Mouse (Mus musculus) olfactory bulb, adult 2 months (tissue): ENCODE measurements around the gene B4galt5. TPM values are rescaled to one million over a fixed set of nuclear protein-coding genes. Genes with fewer than 3 reads are reported as not detected.

Experiments used
- H3K27ac ChIP-seq: fragments of 200-500 bp; 2 replicates; pipeline ENCODE4 v1.5.1; 2012; ENCODE audit warnings: low read depth, low read length; ENCODE audit not compliant: insufficient read depth
- H3K4me1 ChIP-seq: fragments of 200-500 bp; 2 replicates; pipeline ENCODE4 v1.6.1; 2012; ENCODE audit warnings: low read length; ENCODE audit not compliant: control insufficient read depth, insufficient read depth
- H3K4me3 ChIP-seq: fragments of 200-500 bp; 2 replicates; pipeline ENCODE4 v1.5.1; 2012; ENCODE audit warnings: mild to moderate bottlenecking, low read depth, low read length, moderate library complexity; ENCODE audit not compliant: insufficient read depth
- CTCF ChIP-seq: fragments of 200-500 bp; IDR thresholded peaks from 2 replicates; pipeline ENCODE4 v1.5.1; 2012; ENCODE audit warnings: low read depth, mild to moderate bottlenecking, low read length, moderate library complexity; ENCODE audit not compliant: insufficient read depth
- POLR2A ChIP-seq: fragments of 200-500 bp; IDR thresholded peaks from 2 replicates; pipeline ENCODE4 v1.6.1; 2012; ENCODE audit warnings: mild to moderate bottlenecking, low read depth, low read length, moderate library complexity; ENCODE audit not compliant: insufficient read depth
- WGBS: fragments of 180-500 bp; shearing (Covaris S2); methylation state at CpG from one replicate; pipeline ENCODE4 v1.1.7; 2018; 5-methylcytosine and 5-hydroxymethylcytosine counted together
- polyA plus RNA-seq: library from polyadenylated mRNA; stranded (reverse); fragments of >200 nt; gene quantifications from 2 replicates; pipeline ENCODE4 v1.2.4, GENCODE M21; 2012; ENCODE audit warnings: low replicate concordance; ENCODE audit not compliant: missing spikeins, insufficient read depth, insufficient read length

The B4galt5 gene
- polyA plus RNA-seq, 1 experiment: not detected

- no peak for TF ChIP-seq CTCF
- no peak for TF ChIP-seq POLR2A
- no peak overlapping the region for H3K27ac ChIP-seq
- H3K4me3 ChIP-seq: no peak overlapping the region
- peaks cover 2% of the 10 kb centered on the region; the same call in 1 of the 2 replicates for H3K4me1 ChIP-seq
- 70% methylated on average over 8 of the region's 8 CpGs for WGBS
These were observed 1.2 kb upstream of the B4galt5 start for GRCm38 (mm10) chr2:167350126-167350650.

DNA sequence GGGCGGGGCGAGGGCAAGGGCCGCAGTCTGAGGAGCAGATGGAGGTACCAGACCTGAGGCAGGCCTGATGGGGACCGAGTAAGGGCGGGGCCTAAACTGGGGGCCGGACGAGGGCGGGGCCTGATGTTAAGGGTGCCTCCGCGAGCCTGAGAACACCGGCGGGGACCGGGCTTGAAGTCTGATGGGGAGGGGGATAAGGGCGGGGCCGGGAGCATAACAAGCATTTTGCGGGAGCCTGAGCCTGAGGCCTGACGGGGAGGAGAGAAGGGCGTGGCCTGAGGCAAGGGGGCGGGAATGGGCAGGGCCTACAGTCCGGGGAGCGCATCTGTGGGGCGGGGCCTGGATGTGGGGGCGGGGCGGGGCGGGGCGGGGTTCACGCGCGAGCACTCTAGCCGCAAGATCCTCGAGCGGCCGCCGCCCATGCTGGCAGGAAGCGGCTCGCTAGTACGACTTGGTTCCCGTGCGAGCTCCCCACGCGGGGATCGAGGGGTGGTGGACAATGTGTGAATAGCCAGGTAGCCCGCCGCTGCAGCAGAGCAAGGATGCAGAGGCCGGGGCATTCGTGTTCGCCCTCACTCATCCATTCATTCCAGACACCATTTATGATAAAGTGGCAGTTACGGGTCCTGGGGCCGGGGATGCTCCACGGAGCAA lies 427 bp upstream of the B4galt5 start:
- WGBS: 1% methylated on average over 50 of the region's 50 CpGs
- Histone ChIP-seq H3K27ac (no peak overlapping the region), H3K4me3 (peak overlapping the region; percentile 95), H3K4me1 (peaks cover 2% of the 10 kb centered on the region; the same call in 1 of the 2 replicates)
- TF ChIP-seq POLR2A: peak; percentile 3; the same call in 1 of the 2 replicates
- TF ChIP-seq CTCF: no peak

GRCm38 (mm10) chr2:167347991-167348375 lies 1.0 kb downstream of the B4galt5 start:
- H3K4me3 ChIP-seq: peak overlapping the region; percentile 95
- H3K4me1 ChIP-seq: peaks cover 12% of the 10 kb centered on the region
- peak overlapping the region; percentile 27; the same call in 1 of the 2 replicates for H3K27ac ChIP-seq
- no peak for TF ChIP-seq CTCF
- TF ChIP-seq POLR2A: no peak
- WGBS: 4% methylated on average over 11 of the region's 11 CpGs

GRCm38 (mm10) chr2:167347361-167347760 lies 1.6 kb downstream of the B4galt5 start:
- H3K4me1 ChIP-seq: peaks cover 15% of the 10 kb centered on the region
- 44% methylated on average over 4 of the region's 4 CpGs for WGBS
- no peak overlapping the region for H3K4me3 ChIP-seq
- no peak overlapping the region for H3K27ac ChIP-seq
- TF ChIP-seq POLR2A: no peak
- no peak for TF ChIP-seq CTCF

DNA sequence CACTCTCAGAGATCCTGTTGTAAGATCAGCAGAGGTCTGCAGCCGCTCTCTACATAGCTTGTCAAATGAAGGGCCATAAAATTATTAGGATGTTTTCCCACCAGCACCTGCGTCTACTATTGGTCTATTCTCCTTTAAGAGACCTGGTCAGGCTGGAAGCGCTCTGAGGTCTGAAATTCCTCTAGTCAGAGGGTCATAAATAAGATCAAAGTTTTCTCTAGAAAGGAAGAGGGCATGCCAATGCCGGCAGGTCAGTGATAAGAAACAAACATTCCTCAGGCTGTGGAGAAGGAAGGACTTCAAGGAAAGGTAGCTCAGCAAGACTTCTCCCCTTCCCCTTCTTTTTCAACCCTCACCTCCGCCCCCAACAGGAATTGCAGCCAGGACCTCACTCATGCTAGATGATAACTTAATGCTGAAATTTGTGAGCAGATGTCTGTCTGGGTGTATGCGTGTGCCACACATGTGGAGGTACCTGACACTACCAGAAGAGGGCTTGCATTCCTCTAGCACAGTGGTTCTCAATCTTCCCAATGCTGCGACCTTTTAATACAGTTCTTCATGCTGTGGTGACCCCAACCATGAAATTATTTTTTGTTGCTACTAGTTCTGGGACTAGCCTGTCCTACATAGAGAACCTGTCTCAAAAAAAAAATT lies 3.3 kb downstream of the B4galt5 start:
- 90% methylated on average over 7 of the region's 7 CpGs for WGBS
- H3K27ac ChIP-seq: no peak overlapping the region
- TF ChIP-seq POLR2A: no peak
- TF ChIP-seq CTCF: no peak
- H3K4me1 ChIP-seq: peaks cover 15% of the 10 kb centered on the region
- H3K4me3 ChIP-seq: no peak overlapping the region

DNA sequence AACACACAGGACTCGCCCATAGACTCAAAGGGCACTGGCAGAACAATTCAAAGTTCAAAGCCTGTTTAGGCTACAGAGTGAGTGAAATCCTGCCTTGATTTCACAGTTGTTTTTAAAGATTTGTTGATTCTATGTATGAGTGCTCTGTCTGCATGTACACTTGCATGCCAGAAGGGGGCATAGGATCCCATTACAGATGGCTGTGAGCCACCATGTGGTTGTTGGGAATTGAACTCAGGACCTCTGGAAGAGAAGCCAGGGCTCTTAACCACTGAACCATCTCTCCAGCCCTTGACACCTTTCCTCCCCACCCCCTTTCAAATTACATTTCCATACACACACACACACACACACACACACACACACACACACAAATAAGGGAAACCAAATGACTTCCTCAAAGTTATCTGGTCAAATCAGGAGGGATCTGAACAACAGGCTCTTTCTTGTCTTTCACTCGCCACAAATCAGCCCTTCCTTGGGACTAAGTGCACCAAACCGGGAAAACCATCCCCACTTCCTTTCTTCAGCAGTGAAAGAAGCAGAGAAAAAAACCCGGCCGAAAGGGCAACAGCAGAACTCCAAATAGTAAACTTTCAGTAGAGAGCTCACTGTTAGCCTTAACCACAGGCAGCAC lies 4.0 kb downstream of the B4galt5 start:
- Histone ChIP-seq H3K4me1 (peaks cover 15% of the 10 kb centered on the region), H3K27ac (no peak overlapping the region), H3K4me3 (no peak overlapping the region)
- 72% methylated on average over 5 of the region's 5 CpGs for WGBS
- TF ChIP-seq POLR2A (no peak), CTCF (no peak)

GRCm38 (mm10) chr2:167343369-167344140 lies 5.4 kb downstream of the B4galt5 start:
- Histone ChIP-seq H3K27ac (no peak overlapping the region), H3K4me1 (peaks cover 15% of the 10 kb centered on the region), H3K4me3 (no peak overlapping the region)
- WGBS: 68% methylated on average over 12 of the region's 12 CpGs
- TF ChIP-seq POLR2A: no peak
- TF ChIP-seq CTCF: no peak

DNA sequence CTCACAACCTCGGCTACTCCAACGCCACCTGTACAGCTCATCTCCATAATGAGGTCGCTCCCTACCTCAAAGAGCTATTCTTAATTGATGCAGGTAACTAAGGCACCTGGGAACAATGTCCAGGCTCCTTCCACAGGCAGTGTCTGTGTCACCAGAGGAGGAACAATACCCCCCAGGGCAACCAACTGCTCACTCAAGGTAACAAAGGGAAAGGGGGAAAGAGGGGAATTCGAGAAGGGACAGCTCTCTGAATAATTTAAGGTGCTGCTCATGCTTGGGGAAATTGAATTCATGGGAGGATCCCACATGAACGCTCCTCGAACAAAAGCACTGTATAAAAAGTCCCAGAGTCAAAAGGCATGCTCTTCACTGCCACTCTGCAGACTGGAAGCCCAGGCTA lies 6.1 kb downstream of the B4galt5 start:
- Histone ChIP-seq H3K27ac (no peak overlapping the region), H3K4me1 (peaks cover 17% of the 10 kb centered on the region), H3K4me3 (no peak overlapping the region)
- TF ChIP-seq POLR2A (no peak), CTCF (no peak)
- 69% methylated on average over 6 of the region's 6 CpGs for WGBS
